Mouse (Mus musculus) gastrocnemius, postnatal 14 days (tissue): Measurements from ENCODE around the gene Ccdc163. TPM values are rescaled to one million over a fixed set of nuclear protein-coding genes. Genes with fewer than 3 reads are reported as not detected.
A peak's percentile ranks its signal among the peaks of the same experiment; 100 is the strongest.

ENCODE experiments used
- DNase-seq: peaks from one replicate; pipeline ENCODE4 v3.0.0; 2021; ENCODE audit warnings: mixed read lengths
- intact Hi-C: fragments of 180-260 bp; cut with DNase I; formaldehyde crosslinking; loops from one replicate; pipeline ENCODE4 v1.15.1; 2025; ENCODE audit warnings: low total_unique reads
- total RNA-seq, 2 experiments: library from RNA; stranded (reverse); gene quantifications; 2 replicates each; pipeline ENCODE4 v1.2.3; 2021

Gene Ccdc163
- total RNA-seq, 2 experiments from 2014 or later, result 3.9 to 4.0 TPM

DNA sequence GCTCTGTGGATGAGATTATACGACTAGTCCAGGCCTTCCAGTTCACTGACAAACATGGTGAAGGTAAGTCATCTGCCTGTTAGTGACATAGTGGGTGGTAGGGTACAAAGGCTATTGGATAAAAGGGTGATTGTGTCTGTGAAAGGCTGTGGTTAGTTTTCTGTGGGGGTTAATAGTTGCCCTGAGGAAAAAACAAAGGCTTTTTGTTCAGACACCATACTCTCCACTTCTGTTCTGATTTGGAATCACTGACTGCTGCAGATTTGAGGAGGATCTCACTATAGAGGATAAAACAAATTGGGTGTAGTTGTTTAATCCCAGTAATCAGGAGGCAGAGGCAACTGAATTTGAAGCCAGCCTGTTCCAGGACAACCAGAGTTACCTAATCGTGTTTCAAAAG is 14.5 kb upstream of the Ccdc163 start:
- DNase-seq, result no peak
- intact Hi-C loops, result no loop called here

DNA sequence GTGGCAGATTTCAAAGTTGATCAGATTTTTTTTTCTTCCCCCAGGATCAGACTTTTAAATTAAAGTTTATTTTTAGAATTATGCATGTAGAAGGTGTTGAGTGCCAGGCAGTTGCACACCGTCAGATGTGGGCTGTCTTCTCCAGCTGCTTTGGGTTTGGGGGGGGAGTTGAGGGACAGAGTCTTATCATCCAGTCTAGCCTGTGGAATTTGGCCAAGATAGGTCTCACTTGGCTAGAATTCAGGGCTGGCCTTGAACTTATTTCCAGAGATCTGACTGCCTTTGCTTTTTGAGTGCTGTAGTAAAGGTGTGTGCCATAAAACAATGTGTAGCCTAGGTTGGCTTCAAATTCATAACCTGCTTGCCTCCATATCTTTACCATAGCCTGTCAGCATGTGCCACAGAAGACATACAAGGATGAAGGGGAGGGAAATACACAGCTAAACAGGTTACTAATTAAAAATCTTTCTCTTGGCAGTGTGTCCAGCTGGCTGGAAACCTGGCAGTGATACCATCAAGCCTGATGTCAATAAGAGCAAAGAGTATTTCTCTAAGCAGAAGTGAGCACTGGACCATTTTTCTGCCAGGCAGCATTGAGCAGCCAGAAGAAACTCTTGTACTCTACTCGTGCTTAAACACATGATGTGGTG is 9.5 kb upstream of the Ccdc163 start:
- no peak for DNase-seq
- intact Hi-C loops, result no loop called here

DNA sequence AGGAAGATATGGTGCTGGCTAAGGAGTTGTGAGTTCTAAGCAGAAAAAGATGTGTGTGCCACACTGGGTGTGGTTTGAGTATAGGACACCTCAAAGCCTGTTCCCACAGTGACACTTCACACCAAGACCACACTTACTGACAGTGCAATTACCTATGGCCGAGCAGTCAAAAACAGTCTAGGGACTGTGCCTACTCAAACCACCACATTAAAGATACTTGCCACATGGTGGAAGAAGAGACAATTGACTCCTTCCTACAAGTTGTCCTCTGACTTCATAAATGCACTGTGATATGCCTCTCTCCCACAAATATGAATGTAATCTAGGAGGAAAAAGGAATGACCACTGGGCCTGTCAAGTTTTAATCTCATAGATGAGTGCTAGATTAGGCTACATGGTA is 7.3 kb upstream of the Ccdc163 start:
- intact Hi-C loops, result no loop called here

DNA sequence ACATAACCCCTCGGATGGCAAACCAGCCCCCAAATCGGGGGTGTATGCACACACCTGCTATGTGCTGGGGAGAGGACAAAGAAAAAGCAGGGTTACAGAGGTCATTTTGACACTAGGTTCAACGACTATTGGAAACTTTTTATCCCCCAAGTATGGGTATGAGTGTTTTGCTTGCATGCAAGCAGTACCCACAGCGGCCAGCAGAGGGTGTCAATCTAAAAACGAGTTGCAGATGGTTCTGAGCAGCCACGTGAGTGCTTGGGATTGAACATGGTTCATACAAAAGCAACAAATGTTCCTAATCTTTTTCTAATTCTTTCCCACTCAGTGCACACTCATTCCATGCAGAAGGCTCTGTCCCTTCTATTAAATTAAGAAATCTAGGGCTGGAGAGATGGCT is 4.5 kb upstream of the Ccdc163 start:
- peak; percentile 74 for DNase-seq
- intact Hi-C loops, result no loop called here

More for the DNA sequence above, 7.3 kb upstream of the Ccdc163 start:
- DNase-seq, result no peak

DNA sequence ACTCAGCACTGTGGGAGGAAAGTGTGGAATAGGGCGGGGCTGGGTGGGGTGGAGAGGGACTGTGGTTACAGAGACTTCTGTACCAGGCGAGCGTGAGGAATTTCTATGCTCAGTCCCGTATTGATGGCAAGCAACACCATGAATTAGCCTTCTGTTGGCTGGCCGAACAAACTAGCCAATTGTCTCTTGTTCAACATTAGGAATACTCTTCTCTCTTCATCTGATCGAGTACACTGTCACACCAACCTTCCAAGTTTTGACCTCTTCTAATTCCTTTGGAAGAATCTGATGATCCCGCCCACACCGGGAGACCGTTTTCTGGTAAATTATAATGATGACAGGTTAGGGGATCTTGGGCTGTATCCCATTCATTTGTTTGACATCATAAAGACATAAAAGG is 643 bp upstream of the Ccdc163 start:
- intact Hi-C loops, result no loop called here
- no peak for DNase-seq

DNA sequence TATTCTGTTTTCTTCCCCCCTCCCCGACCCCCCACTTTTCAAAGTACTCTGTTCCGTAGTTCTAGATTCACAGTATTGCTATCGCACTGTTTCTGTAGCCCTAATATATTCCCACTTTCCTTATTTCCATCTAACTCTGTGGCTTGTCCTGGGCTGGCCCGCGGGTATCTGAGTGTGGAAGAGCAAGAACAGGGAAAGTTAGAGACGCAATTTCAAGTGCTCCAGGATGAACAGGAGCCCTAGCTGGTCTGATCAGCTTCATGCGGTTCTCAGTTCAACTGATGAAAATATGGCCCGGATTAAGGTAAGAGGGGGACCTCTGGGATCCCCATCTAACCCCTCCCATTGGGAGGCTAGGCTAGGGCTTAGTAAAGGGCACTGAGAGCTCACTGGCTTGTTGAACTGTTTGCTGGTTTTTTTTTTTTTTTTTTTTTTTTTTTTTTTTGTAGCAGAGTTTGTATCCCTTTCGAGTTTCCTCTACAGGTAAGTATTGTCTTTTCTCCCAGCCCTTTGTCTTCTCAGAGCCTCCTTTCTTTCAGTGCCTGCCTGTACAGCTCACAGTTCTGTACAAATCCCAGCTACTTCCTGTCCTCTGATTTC is 582 bp downstream of the Ccdc163 start:
- intact Hi-C loops, result no loop called here
- DNase-seq, result no peak

DNA sequence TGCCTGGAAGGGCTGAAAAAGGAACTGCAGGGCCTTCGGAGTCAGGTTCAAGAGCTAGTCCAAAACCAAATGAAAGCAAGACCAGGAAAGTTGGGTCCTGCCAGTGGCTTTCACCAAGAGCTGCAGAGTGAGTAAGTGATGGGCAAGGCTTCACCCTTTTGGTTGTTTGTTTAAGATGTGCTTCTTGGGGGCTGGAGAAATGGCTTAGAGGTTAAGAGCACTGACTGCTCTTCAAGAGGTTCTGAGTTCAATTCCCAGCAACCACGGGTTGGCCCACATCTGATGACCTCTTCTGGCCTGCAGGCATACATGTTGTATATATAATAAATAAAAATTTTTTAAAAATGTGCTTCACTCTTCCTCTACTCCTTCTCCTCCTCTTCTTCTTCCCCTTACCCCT is 1.8 kb downstream of the Ccdc163 start:
- intact Hi-C loops, result loop anchor here (10.0 kb wide), 1 partner anchor 285 kb away; the partner anchor contains the start of genes Hectd3 and Urod
- DNase-seq, result no peak

DNA sequence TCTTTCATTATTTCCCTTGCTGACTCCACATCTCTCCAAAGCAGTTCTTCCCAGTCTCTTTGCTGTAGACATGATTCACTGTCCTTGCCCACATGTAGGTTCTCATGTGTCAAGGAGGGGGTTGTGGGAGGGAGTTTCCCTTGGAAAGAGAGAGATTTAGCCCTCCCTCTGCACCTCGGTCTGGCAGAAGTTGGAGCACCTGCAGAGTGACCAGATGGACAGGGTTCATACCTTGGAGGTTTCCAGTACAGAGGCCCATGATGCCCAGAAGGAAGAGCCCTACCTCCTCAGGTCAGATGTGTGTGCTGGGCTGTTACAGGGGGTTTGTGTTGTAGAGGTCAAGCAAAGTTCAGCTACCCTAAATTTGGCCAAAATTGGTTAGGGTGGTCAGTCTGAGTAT is 4.2 kb downstream of the Ccdc163 start:
- no peak for DNase-seq
- intact Hi-C loops, result loop anchor here (10.0 kb wide), 1 partner anchor 282 kb away; the partner anchor contains the start of genes Hectd3 and Urod

DNA sequence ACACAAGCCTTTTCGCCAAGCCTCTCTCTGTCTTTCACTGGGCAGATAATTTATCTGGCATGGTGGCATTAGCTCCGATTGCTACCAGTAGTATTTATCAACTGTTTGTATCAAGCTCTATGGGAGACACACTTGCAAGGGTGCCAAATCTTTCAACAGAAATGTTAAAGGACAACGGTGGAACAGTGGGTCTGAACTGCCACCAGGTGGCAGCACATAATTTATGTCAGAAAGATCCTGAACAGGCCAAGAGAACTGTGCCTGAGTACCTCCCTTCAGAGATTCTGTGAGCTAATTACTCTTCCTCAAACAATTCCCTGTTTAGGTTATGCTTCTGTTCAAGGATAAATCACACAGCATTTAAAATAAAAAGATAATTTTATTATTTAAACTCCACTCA is 11.1 kb downstream of the Ccdc163 start:
- intact Hi-C loops, result loop anchor here (10.0 kb wide), 1 partner anchor 275 kb away; the partner anchor contains the start of genes Hectd3 and Urod

DNA sequence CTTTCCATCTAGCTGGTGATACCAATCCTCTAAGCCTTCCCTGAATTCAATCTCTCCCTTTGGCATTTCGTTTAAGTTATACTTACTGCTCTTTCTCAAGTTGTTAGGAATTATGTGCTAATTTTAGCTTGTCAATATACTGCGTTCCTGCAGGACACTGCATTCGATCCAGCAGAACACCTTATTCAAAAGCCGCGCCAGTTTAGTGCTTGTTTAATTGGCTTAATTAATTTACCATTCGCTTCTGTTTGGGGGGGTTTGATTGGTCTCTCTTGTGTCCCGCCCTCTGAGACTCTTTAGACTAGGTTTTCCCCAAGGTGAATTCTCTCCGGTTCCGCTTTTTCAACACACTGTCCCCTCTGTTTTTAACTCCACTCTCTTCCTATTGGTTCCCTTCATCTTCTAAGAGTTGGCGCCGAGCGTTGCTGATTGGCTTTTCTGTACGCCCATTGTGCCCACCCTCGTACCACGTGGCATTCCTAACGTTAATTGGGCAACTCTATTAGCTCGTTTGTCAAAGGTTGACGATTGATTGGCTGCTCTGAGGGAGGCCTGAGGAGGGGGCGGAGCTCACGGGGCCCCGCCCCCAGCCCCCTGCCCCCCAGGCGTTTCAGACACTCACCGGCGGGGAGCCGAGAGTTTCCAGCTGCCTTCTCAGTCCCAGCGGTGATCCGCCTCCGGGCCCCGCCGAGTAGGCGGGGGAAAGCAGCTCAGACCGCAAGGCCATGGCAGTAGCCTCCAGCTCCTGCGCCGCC is 12.2 kb downstream of the Ccdc163 start, which contains the start of gene Tesk2:
Tesk2 (plus strand) TSS at position 606 of the 755 bp plus-strand sequence.
- peak; percentile 91 for DNase-seq
- intact Hi-C loops, result no loop called here

More for the DNA sequence above, 11.1 kb downstream of the Ccdc163 start:
- peak; percentile 57 for DNase-seq

DNA sequence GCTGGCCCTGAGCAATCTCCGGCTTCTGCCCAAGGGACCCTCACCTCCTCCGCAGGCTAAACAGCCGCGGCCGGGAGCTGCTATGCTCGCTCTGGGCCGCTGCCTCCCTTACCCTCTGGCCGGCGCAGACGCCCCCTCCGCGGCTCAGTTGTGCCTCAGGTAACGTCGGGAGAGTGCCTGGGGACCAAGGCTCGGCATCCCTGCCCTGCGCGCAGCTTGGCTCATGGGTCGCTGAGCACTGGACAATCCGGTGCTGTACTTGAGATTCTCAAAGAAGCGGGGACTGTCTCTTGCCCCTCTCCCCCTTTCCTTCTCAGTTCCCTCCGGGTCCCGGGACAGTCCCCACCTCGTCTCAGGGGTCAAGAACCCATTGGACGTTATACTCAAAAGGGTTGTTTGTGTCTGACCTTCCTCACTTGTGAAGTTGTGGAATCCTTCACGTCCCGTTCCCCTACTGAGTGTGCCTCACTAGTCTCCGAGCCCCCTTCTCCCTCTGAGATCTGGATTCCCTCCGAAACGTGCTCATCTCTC is 12.9 kb downstream of the Ccdc163 start:
- intact Hi-C loops, result no loop called here
- no peak for DNase-seq

DNA sequence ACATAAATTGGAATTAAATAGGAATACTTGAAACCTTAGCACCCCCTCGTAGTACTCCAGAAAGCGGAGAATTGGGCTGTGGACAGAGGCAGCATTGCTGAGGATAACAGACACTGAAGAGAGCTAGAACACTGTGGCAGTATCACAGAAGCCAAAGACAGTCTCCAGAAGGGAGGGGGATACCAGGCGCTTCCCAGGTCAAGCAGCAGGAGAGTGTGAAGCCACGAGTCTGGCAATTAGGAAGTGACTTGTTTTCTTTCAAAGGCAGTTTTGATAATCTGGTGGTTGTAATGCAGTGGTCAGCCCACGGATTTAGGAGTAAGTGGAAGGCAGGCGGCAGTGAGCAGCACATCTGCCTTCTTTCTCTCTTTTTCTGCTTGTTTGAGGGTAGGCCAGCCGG is 13.9 kb downstream of the Ccdc163 start:
- no peak for DNase-seq
- intact Hi-C loops, result loop anchor here (2.0 kb wide), 1 partner anchor 67 kb away; no protein-coding TSS in a partner anchor

DNA sequence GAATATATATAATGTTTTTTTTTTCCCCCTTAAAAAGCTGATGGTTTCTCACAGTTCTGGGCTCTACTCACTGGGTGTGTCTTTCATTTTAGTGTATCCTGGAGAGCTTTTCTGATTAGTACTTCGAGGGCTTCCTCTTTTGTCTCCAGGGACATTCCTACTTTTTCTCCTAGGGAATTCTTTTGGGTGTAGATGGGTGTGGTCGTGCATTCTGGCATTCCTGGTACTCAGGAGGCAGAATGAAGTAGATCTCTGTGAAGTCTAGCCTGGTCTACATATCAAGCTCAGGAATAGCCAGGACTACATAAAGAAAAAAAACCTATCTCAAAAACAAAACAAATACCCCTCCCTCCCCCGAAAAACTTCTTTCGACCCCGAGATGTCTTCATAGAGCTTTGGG is 17.1 kb downstream of the Ccdc163 start:
- no peak for DNase-seq
- intact Hi-C loops, result no loop called here

DNA sequence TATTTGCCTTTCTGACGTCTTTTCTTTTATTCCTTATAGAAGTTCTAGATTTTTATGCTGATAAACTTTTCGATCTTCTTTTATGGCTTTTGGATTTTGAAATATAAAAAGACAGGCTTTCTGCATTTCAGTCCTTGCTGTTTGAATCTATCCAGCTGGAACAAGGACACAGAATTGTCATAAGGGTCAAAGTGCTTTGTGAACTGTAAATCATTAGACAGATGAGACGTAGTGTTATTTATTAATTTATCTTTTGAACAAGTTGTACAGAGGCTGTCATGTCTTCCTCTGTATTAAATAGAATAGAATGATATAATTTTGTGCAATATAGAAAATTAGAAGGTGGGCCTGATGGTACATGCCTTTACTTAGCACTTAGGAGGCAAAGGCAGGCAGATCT is 19.1 kb downstream of the Ccdc163 start:
- intact Hi-C loops, result no loop called here

DNA sequence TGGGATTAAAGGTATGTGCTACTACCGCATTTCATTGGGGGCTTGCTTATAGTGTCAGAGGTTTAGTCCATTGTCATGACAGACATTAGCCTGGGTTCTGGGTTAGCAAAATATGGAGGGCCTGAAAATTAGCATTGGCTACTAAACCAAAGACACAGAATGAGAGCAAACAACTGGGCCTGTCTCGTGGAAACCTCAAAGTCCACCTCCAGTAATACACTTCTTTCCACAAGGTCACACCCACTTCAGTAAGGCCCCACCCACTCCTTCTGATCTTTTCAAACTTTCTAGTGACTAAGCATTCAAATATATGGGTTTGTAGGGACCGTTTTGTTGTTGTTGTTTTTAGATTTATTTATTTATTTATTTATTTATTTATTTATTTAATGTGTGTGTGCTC is 21.2 kb downstream of the Ccdc163 start:
- intact Hi-C loops, result no loop called here
- DNase-seq, result no peak

More for the DNA sequence above, 19.1 kb downstream of the Ccdc163 start:
- DNase-seq, result no peak

DNA sequence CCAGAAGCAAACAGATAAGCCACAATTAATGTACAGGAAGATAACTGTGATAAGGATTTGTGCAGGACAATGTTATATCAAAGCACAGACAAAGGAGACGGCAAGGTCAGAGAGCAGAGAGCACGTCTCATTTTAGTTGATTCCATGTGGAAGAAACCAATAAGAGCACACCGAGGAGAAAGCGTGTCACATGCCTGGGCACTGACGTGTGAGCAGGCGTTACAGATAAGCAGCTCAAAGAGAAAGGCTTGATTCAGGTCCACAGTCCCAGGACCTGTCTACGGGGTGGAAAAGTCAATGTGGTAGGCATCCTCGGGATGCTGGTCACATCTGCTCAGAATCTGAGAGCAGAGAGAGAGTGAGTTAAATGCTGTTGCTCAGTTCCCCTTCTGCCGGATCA is 22.8 kb downstream of the Ccdc163 start:
- intact Hi-C loops, result no loop called here
- no peak for DNase-seq

DNA sequence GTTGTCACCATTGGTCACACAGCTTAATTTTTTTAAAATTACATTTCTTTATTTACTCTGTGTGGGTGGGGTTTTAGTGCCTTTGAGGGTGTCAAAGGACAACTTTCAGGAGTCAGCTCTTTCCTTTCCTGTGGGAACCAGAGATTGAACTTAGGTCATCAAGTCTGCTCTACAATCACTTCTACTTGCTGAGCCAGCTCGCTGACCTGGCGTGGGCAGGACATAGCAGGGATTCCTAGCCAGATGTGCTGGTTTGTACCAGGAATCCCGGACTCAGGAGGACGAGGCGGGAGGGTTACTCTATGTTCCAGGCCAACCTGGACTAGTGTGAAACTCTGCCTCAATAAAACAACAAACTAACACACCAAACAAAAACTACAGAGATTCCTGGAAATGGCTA is 24.0 kb downstream of the Ccdc163 start:
- DNase-seq, result no peak
- intact Hi-C loops, result no loop called here

DNA sequence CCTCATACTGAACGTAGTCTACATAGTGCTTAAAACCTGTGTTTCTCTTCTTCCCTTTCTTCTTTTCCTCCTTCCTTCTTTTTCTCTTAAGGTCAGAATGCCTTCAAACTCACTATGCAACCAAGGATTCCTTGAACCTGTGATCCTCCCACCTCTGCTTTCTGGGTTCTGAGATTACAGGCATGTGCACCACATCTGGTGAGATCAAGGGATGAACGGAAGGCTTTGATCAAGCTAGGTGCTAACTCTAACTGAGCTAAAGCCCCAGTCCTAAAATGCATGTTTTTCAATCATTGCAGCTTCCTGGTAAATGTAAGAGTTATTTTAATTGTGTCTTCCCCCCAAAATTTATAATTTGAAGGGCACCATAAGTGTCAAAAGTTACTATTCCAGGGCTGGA is 26.7 kb downstream of the Ccdc163 start:
- intact Hi-C loops, result no loop called here

DNA sequence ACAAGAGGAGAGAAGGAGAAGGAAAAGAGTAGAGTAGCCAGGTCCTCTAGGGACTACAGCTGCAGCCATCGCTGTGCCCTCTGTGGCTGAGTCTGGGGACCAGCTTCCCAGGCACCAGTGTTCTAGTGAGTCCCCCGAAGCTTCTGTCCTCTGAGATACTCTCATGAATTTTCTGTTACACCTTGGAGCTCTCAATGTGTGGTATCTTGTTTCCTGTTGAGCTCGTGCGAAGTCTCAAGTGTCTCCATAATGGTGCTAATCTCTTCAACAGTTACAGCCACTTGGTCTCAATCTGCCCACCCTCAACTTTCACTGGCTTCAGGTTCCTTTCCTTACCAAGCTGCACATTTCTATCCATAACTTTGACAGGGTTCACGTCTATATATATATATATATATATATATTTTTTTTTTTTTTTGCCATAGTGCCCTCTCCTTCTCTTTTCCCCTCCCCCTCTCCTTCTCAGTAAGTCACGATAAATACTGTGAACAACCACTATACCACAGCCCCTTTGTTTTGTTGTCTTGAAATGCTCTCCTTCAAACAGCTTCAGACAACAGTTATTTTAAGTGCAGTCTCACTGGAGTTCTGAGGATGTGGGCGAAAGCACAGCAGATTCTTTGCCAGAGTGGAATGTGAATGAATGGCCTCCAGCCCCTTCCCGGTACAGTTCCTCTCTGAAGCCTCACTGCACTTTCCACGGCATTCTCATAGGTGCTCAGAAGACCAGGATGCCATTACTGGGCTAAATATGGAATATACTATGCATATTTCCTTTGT is 30.9 kb downstream of the Ccdc163 start:
- no peak for DNase-seq
- intact Hi-C loops, result no loop called here

More for the DNA sequence above, 26.7 kb downstream of the Ccdc163 start:
- DNase-seq, result no peak
